9 mouse cellular contexts compared by ENCODE assay signal in the genomic region with DNA sequence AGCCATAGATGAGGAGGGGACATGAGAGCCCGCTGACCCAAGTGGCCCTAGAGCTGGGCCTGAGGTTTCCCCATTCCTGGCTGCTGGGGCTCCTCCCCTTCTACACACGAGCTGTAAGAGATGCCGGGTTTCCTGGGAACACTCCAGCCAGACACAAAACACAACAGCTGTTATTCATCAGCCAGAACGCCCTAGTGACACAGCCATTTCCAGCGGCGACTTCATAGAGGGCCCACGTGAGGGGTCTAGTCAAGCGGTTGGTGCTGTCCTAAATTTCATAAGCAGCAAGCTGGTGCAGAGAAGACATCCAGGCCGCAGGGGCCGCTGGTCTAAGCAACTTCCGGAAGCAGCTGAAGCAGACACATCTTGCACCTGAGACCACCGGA. TPM values are rescaled to one million over a fixed set of nuclear protein-coding genes. Genes with fewer than 3 reads are reported as not detected.
DNase-seq lines count a peak whose midpoint lies in the region; TF ChIP-seq lines count a peak whose summit lies in the region.
"Had no signal": no experiment of that assay in that cellular context is flagged by ENCODE, and none has a peak within 500 bp of the region (broad histone marks: within the 10 kb centered on the region; RNA-seq: fewer than 3 reads in every experiment).

No protein-coding gene starts in this region.

- peak; percentile 50 for DNase-seq in gastrocnemius, postnatal 14 days
- no peak for DNase-seq in gastrocnemius, postnatal 25 days
- DNase-seq in embryo, embryonic 11 days, result peak; percentile 68
- peak; percentile 52 for DNase-seq in kidney, adult 9 months
- peak; percentile 67 to 90 for DNase-seq in lung, postnatal 4 days
- no peak for DNase-seq in layer of hippocampus, adult 2 months (ENCODE audit: low spot score in 2 of 2)
- no peak for DNase-seq in left cerebral cortex, adult 8-10 months (ENCODE audit: low spot score in 2 of 2)
- no peak for DNase-seq in ovary, postnatal 36 days (ENCODE audit: low spot score)
- DNase-seq: cerebellum, postnatal 36 days had no signal

- no peak overlapping the region for H3K27ac ChIP-seq in layer of hippocampus, adult 2 months

- intact Hi-C loops in gastrocnemius, postnatal 14 days (cut with DNase I; ENCODE audit: low total_unique reads), result no loop called here

- no peak for TF ChIP-seq CTCF in layer of hippocampus, adult 2 months (conservative IDR thresholded peaks at IDR 0.05)

- no peak overlapping the region for H3K4me3 ChIP-seq in layer of hippocampus, adult 2 months

RNA-seq across cellular contexts. Expression of gene Ssr1, which starts 27.0 kb away (rescaled TPM):
- 10 to 100 TPM; 54.3 to 58.5 TPM for total RNA-seq in gastrocnemius, postnatal 14 days (2021)
- total RNA-seq in gastrocnemius, postnatal 25 days (2021), result 10 to 100 TPM; 55.6 to 68.6 TPM
- total RNA-seq in layer of hippocampus, adult 2 months (2021), result 10 to 100 TPM; 86.8 to 92.0 TPM
- 100 to 1,000 TPM in 2 of 4 experiments, 10 to 100 TPM in 2; 96.9 to 110 (median 100) TPM for total RNA-seq in left cerebral cortex, adult 8-10 months (2022)

Comparison
In these comparisons a context has a peak if more than half of its experiments do, and no peak if none do; other contexts are left out.
1. DNase-seq: peak in gastrocnemius, postnatal 14 days (single experiment), embryo, embryonic 11 days (single experiment), kidney, adult 9 months (single experiment) and lung, postnatal 4 days (2 of 2); none in gastrocnemius, postnatal 25 days (single experiment), layer of hippocampus, adult 2 months (0 of 2), left cerebral cortex, adult 8-10 months (0 of 2) and ovary, postnatal 36 days (single experiment).